Mouse (Mus musculus): ENCODE data around the gene Coq8b. TPM values are rescaled to one million over a fixed set of nuclear protein-coding genes. Genes with fewer than 3 reads are reported as not detected.

Gene Coq8b
- polyA plus RNA-seq (2015; fragmentation: Illumina TruSeq; extraction: RNeasy Lipid Tissue Mini Kit (QIAGEN cat#74804); ENCODE audit: low read depth, low replicate concordance) = 25.0 TPM

GRCm38 (mm10) chr7:27232781-27233281 lies at the start of gene Coq8b:
Gene Coq8b, plus strand, starts transcription at chr7:27233023.

GRCm38 (mm10) chr7:27195681-27196611 lies 36.9 kb upstream of the Coq8b start, which contains the start of the genes BC024978 and Snrpa:
Gene BC024978, plus strand, starts transcription at chr7:27195781.
Gene Snrpa, minus strand, starts transcription at chr7:27196271.

GRCm38 (mm10) chr7:27228281-27228821 lies 4.5 kb upstream of the Coq8b start, which contains the start of gene Itpkc:
Gene Itpkc, minus strand, starts transcription at chr7:27228661.

GRCm38 (mm10) chr7:27258205-27258899 lies 25.5 kb downstream of the Coq8b start, which contains the start of gene Numbl:
Gene Numbl, plus strand, starts transcription at chr7:27258433.

Other genes starting within 250 kb of the Coq8b start
- gene Cyp2a12, start 203.9 kb upstream of the Coq8b start, polyA plus RNA-seq (2015; fragmentation: Illumina TruSeq; extraction: RNeasy Lipid Tissue Mini Kit (QIAGEN cat#74804); ENCODE audit: low read depth, low replicate concordance) = not detected
- gene Cyp2f2, start 113.1 kb upstream of the Coq8b start, polyA plus RNA-seq (2015; fragmentation: Illumina TruSeq; extraction: RNeasy Lipid Tissue Mini Kit (QIAGEN cat#74804); ENCODE audit: low read depth, low replicate concordance) = 0.40 TPM
- gene Cyp2t4, start 79.3 kb upstream of the Coq8b start, polyA plus RNA-seq (2015; fragmentation: Illumina TruSeq; extraction: RNeasy Lipid Tissue Mini Kit (QIAGEN cat#74804); ENCODE audit: low read depth, low replicate concordance) = not detected
- gene Egln2, start 66.2 kb upstream of the Coq8b start, polyA plus RNA-seq (2015; fragmentation: Illumina TruSeq; extraction: RNeasy Lipid Tissue Mini Kit (QIAGEN cat#74804); ENCODE audit: low read depth, low replicate concordance) = 83.3 TPM
- 112 TPM for gene Rab4b, start 54.1 kb upstream of the Coq8b start, polyA plus RNA-seq (2015; fragmentation: Illumina TruSeq; extraction: RNeasy Lipid Tissue Mini Kit (QIAGEN cat#74804); ENCODE audit: low read depth, low replicate concordance)
- not detected for gene Gm21983, start 51.9 kb upstream of the Coq8b start, polyA plus RNA-seq (2015; fragmentation: Illumina TruSeq; extraction: RNeasy Lipid Tissue Mini Kit (QIAGEN cat#74804); ENCODE audit: low read depth, low replicate concordance)
- 8.4 TPM for gene Mia, start 51.9 kb upstream of the Coq8b start, polyA plus RNA-seq (2015; fragmentation: Illumina TruSeq; extraction: RNeasy Lipid Tissue Mini Kit (QIAGEN cat#74804); ENCODE audit: low read depth, low replicate concordance)
- gene BC024978, start 37.2 kb upstream of the Coq8b start, polyA plus RNA-seq (2015; fragmentation: Illumina TruSeq; extraction: RNeasy Lipid Tissue Mini Kit (QIAGEN cat#74804); ENCODE audit: low read depth, low replicate concordance) = 16.5 TPM
- gene Snrpa, start 36.8 kb upstream of the Coq8b start, polyA plus RNA-seq (2015; fragmentation: Illumina TruSeq; extraction: RNeasy Lipid Tissue Mini Kit (QIAGEN cat#74804); ENCODE audit: low read depth, low replicate concordance) = 78.9 TPM
- gene Itpkc, start 4.4 kb upstream of the Coq8b start, polyA plus RNA-seq (2015; fragmentation: Illumina TruSeq; extraction: RNeasy Lipid Tissue Mini Kit (QIAGEN cat#74804); ENCODE audit: low read depth, low replicate concordance) = 6.2 TPM
- gene Numbl, start 25.4 kb downstream of the Coq8b start, polyA plus RNA-seq (2015; fragmentation: Illumina TruSeq; extraction: RNeasy Lipid Tissue Mini Kit (QIAGEN cat#74804); ENCODE audit: low read depth, low replicate concordance) = 57.8 TPM
- 31.2 TPM for gene Ltbp4, start 104.7 kb downstream of the Coq8b start, polyA plus RNA-seq (2015; fragmentation: Illumina TruSeq; extraction: RNeasy Lipid Tissue Mini Kit (QIAGEN cat#74804); ENCODE audit: low read depth, low replicate concordance)
- 29.2 TPM for gene Shkbp1, start 123.0 kb downstream of the Coq8b start, polyA plus RNA-seq (2015; fragmentation: Illumina TruSeq; extraction: RNeasy Lipid Tissue Mini Kit (QIAGEN cat#74804); ENCODE audit: low read depth, low replicate concordance)
- not detected for gene Gm20479, start 124.4 kb downstream of the Coq8b start, polyA plus RNA-seq (2015; fragmentation: Illumina TruSeq; extraction: RNeasy Lipid Tissue Mini Kit (QIAGEN cat#74804); ENCODE audit: low read depth, low replicate concordance)
- gene Sptbn4, start 214.7 kb downstream of the Coq8b start, polyA plus RNA-seq (2015; fragmentation: Illumina TruSeq; extraction: RNeasy Lipid Tissue Mini Kit (QIAGEN cat#74804); ENCODE audit: low read depth, low replicate concordance) = 71.8 TPM
- 22.0 TPM for gene Blvrb, start 215.0 kb downstream of the Coq8b start, polyA plus RNA-seq (2015; fragmentation: Illumina TruSeq; extraction: RNeasy Lipid Tissue Mini Kit (QIAGEN cat#74804); ENCODE audit: low read depth, low replicate concordance)
- gene Sertad3, start 240.7 kb downstream of the Coq8b start, polyA plus RNA-seq (2015; fragmentation: Illumina TruSeq; extraction: RNeasy Lipid Tissue Mini Kit (QIAGEN cat#74804); ENCODE audit: low read depth, low replicate concordance) = 4.7 TPM

Measured in brain, adult 10 weeks (tissue).